Mouse (Mus musculus) midbrain, embryonic 16.5 days (tissue): ENCODE data around the gene Vps53. TPM values are rescaled to one million over a fixed set of nuclear protein-coding genes. Genes with fewer than 3 reads are reported as not detected.

Experiments used
- ATAC-seq: fragments of 200-750 bp; cut with Nextera tagmentation; 2 replicates; pipeline ENCODE4 v1.8.0; 2017; ENCODE audit warnings: moderate TSS enrichment
- H3K27ac ChIP-seq: fragments of 300-500 bp; sonication (generic); 2 replicates; pipeline ENCODE4 v1.5.1; 2014; ENCODE audit warnings: mild to moderate bottlenecking, low read length, mixed read lengths
- H3K27me3 ChIP-seq: fragments of 300-500 bp; sonication (generic); 2 replicates; pipeline ENCODE4 v1.6.1; 2014; ENCODE audit warnings: low read depth, low read length, mixed read lengths; ENCODE audit not compliant: control insufficient read depth, insufficient read depth
- H3K36me3 ChIP-seq: fragments of 300-500 bp; sonication (generic); 2 replicates; pipeline ENCODE4 v1.6.1; 2014; ENCODE audit warnings: mild to moderate bottlenecking, low read length, moderate library complexity, mixed read lengths; ENCODE audit not compliant: control insufficient read depth, insufficient read depth
- H3K4me1 ChIP-seq: fragments of 300-500 bp; sonication (generic); 2 replicates; pipeline ENCODE4 v1.6.1; 2014; ENCODE audit warnings: mild to moderate bottlenecking, low read length, mixed read lengths; ENCODE audit not compliant: control insufficient read depth, insufficient read depth
- H3K4me2 ChIP-seq: fragments of 300-500 bp; sonication (generic); 2 replicates; pipeline ENCODE4 v1.6.1; 2014; ENCODE audit warnings: mild to moderate bottlenecking, low read length, mixed read lengths
- H3K4me3 ChIP-seq: fragments of 300-500 bp; sonication (generic); 2 replicates; pipeline ENCODE4 v1.5.1; 2014; ENCODE audit warnings: low read depth, mild to moderate bottlenecking, low read length, moderate library complexity, mixed read lengths
- H3K9ac ChIP-seq: fragments of 300-500 bp; sonication (generic); 2 replicates; pipeline ENCODE4 v1.6.1; 2014; ENCODE audit warnings: low read depth, low read length, mixed read lengths
- H3K9me3 ChIP-seq: fragments of 300-500 bp; sonication (generic); replicated peaks from 2 replicates; pipeline ENCODE4 v1.6.1; 2014; ENCODE audit warnings: mild to moderate bottlenecking, low read length, mixed read lengths; ENCODE audit not compliant: control insufficient read depth, poor library complexity, severe bottlenecking
- WGBS: fragments of 180-500 bp; shearing (Covaris S2); extraction: QIAGEN DNeasy Blood & Tissue Kit; methylation state at CpG from one replicate; pipeline ENCODE4 v1.1.7; 2014; 5-methylcytosine and 5-hydroxymethylcytosine counted together
- polyA plus RNA-seq: library from polyadenylated mRNA; unstranded; fragments of >200 nt; fragmentation: Nextera tagmentation; extraction: Ambion mirVana; gene quantifications from 2 replicates; pipeline ENCODE4 v1.2.1, GENCODE M21; 2015

The Vps53 gene
- polyA plus RNA-seq, 1 experiment from 2014 or later: 70.9 TPM

DNA sequence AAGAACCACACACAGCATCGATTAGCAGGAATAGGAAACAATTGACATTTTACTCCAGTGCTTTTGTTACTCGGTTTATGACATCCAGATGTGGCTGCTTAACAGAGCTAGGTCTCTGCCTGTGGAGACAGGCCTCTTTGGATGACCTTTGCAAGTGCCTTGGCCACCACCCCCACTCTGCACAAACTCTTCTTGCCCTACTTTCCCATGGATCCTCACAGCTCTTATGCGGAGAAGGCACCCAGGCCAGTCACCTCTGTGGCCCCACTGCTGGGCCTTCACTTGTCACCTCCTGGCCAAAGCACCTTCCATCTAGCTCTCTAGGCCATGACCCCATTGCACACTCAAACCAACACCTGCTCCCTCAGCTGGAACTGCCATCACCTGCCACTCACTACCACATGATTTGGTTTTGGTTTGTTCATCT is 95.5 kb downstream of the Vps53 start:
- H3K27ac ChIP-seq: no peak overlapping the region
- no peaks in the 10 kb centered on the region for H3K9me3 ChIP-seq
- H3K9ac ChIP-seq: no peak overlapping the region
- H3K36me3 ChIP-seq: peaks cover 29% of the 10 kb centered on the region
- no peak overlapping the region for H3K4me3 ChIP-seq
- H3K4me2 ChIP-seq: no peak overlapping the region
- no peaks in the 10 kb centered on the region for H3K27me3 ChIP-seq
- H3K4me1 ChIP-seq: no peaks in the 10 kb centered on the region
- whole genome bisulfite sequencing: 86% methylated on average over 3 of the region's 3 CpGs
- no peak for ATAC-seq

GRCm38 (mm10) chr11:76081048-76081640 is 98.3 kb downstream of the Vps53 start:
- Histone ChIP-seq H3K4me2 (no peak overlapping the region), H3K27ac (no peak overlapping the region), H3K4me1 (no peaks in the 10 kb centered on the region), H3K27me3 (no peaks in the 10 kb centered on the region), H3K36me3 (peaks cover 32% of the 10 kb centered on the region), H3K4me3 (no peak overlapping the region), H3K9me3 (no peaks in the 10 kb centered on the region), H3K9ac (no peak overlapping the region)
- ATAC-seq: no peak
- WGBS: 83% methylated on average over 6 of the region's 6 CpGs

DNA sequence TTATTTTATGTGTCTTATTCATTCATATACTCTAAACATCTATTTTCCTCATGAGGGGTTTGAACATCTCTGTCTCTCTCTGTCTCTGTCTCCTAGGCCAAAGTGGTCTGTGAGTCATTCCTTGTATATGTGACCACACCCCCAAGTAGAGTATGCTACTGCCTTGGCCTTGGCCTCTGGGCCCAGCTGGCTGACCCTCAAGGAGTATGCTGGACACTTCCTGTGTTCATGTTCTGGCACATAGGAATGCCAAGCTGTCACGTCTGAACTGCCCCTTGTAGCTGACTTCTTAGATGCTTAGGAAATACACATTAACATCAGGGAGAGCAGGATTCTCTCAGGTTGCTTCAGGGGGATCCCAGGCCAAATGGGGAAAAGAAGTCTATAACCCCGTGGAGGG is 99.2 kb downstream of the Vps53 start:
- ATAC-seq: no peak
- no peak overlapping the region for H3K27ac ChIP-seq
- H3K27me3 ChIP-seq: no peaks in the 10 kb centered on the region
- no peak overlapping the region for H3K4me2 ChIP-seq
- 83% methylated on average over 2 of the region's 2 CpGs for WGBS
- H3K9ac ChIP-seq: no peak overlapping the region
- H3K4me1 ChIP-seq: no peaks in the 10 kb centered on the region
- no peaks in the 10 kb centered on the region for H3K9me3 ChIP-seq
- peaks cover 32% of the 10 kb centered on the region for H3K36me3 ChIP-seq
- H3K4me3 ChIP-seq: no peak overlapping the region

GRCm38 (mm10) chr11:76077341-76077740 is 102.1 kb downstream of the Vps53 start:
- Histone ChIP-seq H3K27me3 (no peaks in the 10 kb centered on the region), H3K4me2 (no peak overlapping the region), H3K4me3 (no peak overlapping the region), H3K27ac (no peak overlapping the region), H3K9me3 (no peaks in the 10 kb centered on the region), H3K36me3 (peaks cover 31% of the 10 kb centered on the region), H3K9ac (no peak overlapping the region), H3K4me1 (no peaks in the 10 kb centered on the region)
- no peak for ATAC-seq
- 88% methylated on average over 6 of the region's 6 CpGs for WGBS

DNA sequence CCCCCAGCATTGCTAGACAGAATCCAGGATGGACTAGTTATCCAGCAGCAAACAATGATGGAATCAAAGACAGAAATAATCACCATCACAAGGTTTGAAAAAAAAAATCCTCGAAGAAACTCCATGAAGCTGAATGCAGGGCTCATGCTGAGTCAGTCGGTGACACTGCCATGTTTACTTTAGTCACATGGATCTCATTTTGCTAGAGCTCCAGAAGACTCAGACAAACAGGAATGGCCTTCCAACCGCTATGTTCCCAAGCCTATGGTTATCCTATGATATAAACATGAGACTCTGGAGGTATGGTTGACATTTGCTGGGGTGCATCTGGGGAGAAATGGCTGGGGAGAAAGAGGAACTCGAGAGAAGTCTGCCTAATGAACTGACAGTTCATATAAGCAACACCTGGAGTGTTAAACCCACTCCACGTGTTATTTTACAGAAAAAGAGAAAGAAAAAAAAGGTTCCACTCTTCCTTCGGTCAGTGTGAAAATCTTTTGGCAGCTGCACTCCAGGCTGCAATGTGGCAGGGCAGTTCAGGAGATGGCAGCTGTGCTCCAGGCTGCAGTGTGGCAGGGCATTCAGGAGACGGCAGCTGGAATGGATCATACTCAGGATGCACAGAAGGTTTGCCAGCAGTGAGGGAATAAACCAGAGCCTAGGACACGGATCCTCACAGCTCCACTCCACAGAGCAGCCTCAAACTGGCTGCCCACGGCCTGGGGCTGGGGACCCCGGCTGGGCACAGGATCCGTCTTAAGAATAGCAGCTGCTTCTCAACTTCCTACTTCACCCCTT is 105.0 kb downstream of the Vps53 start:
- Histone ChIP-seq H3K27ac (no peak overlapping the region), H3K27me3 (no peaks in the 10 kb centered on the region), H3K36me3 (peaks cover 4% of the 10 kb centered on the region; the same call in 1 of the 2 replicates), H3K9me3 (no peaks in the 10 kb centered on the region), H3K4me3 (no peak overlapping the region), H3K4me1 (no peaks in the 10 kb centered on the region), H3K4me2 (no peak overlapping the region), H3K9ac (no peak overlapping the region)
- ATAC-seq: no peak
- WGBS: 71% methylated on average over 11 of the region's 11 CpGs

- no peak for ATAC-seq
These were observed 109.6 kb downstream of the Vps53 start for GRCm38 (mm10) chr11:76069816-76070215.

DNA sequence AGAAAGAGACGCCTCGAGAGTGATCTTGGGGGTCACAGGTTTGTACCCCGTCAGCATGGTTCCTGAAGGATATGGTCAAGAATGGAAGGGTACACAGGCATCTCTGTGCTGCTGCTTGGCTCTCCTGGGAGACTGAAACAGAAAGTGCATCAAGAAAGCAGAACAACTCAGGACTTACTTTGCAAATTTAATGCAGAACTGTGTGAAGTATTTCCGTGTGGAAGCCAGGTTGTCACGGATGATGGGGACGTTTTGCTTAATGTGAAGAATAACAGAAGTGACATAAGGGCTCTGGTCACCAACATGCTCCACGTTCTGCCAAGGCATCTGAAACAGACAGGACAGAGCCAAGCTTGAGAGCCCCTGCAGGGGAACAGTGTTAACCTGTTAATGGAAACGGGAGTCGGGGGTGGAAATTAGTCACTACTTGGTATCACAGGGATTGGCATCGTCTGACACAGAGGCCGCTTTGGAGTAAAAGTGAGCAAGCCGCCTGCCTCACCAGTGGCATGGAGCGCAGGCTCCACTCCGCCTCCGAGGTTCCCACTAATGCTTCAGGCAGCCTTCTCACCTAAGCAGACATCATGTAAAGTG is 112.8 kb downstream of the Vps53 start:
- WGBS: 90% methylated on average over 15 of the region's 15 CpGs
- Histone ChIP-seq H3K36me3 (no peaks in the 10 kb centered on the region; the same call in none of the 2 replicates), H3K27ac (no peak overlapping the region), H3K9ac (no peak overlapping the region), H3K27me3 (no peaks in the 10 kb centered on the region), H3K4me2 (no peak overlapping the region), H3K9me3 (no peaks in the 10 kb centered on the region), H3K4me1 (no peaks in the 10 kb centered on the region), H3K4me3 (no peak overlapping the region)
- no peak for ATAC-seq

More at GRCm38 (mm10) chr11:76069816-76070215, 109.6 kb downstream of the Vps53 start:
- Histone ChIP-seq H3K4me1 (no peaks in the 10 kb centered on the region), H3K4me3 (no peak overlapping the region), H3K27ac (no peak overlapping the region), H3K27me3 (no peaks in the 10 kb centered on the region), H3K9me3 (no peaks in the 10 kb centered on the region), H3K36me3 (no peaks in the 10 kb centered on the region; the same call in none of the 2 replicates), H3K4me2 (no peak overlapping the region), H3K9ac (no peak overlapping the region)
- WGBS: 91% methylated on average over 6 of the region's 6 CpGs

DNA sequence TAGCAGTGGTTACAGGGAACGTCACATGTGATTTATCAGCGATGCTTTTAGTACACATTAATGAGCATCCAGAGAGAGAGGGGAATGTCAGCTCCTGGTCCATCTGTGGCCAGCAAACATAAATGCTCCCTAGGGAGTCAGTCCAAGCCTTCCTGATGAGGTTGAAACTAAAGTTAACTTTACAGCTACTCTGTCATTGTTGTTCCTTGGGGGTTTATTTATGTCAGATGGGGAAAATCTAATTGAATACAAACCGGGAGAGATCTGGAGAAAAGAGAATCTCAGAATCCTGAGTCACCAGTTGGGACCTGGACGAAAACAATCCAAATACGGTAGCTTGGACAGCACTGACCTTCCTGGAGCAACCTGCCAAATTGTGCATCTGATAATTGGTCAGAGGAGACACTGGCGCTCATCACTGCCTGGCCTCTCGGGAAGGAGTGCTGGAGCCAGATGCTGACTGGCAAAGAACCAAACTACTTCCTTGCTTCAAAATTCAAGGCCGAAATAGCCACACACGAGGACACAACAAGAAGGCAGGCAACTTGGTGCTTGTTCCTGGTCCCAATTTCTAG is 113.8 kb downstream of the Vps53 start:
- Histone ChIP-seq H3K4me1 (no peaks in the 10 kb centered on the region), H3K4me2 (no peak overlapping the region), H3K9ac (no peak overlapping the region), H3K4me3 (no peak overlapping the region), H3K9me3 (no peaks in the 10 kb centered on the region), H3K27ac (no peak overlapping the region), H3K36me3 (peaks cover 2% of the 10 kb centered on the region), H3K27me3 (no peaks in the 10 kb centered on the region)
- 87% methylated on average over 9 of the region's 9 CpGs for WGBS
- ATAC-seq: no peak

GRCm38 (mm10) chr11:76064411-76064810 is 115.0 kb downstream of the Vps53 start:
- Histone ChIP-seq H3K9ac (no peak overlapping the region), H3K27me3 (no peaks in the 10 kb centered on the region), H3K27ac (no peak overlapping the region), H3K4me1 (no peaks in the 10 kb centered on the region), H3K36me3 (peaks cover 2% of the 10 kb centered on the region), H3K9me3 (no peaks in the 10 kb centered on the region), H3K4me2 (no peak overlapping the region), H3K4me3 (no peak overlapping the region)
- no peak for ATAC-seq
- WGBS: 88% methylated on average over 7 of the region's 7 CpGs
